Mouse (Mus musculus) liver, adult (tissue): ENCODE data around the gene Gstm4.

ENCODE experiments used
- GATA4 ChIP-seq: IDR thresholded peaks from 2 replicates; pipeline ENCODE4 v1.6.1; 2014; ENCODE audit warnings: mild to moderate bottlenecking, low read length; ENCODE audit not compliant: insufficient replicate concordance

Gene Gstm4

DNA sequence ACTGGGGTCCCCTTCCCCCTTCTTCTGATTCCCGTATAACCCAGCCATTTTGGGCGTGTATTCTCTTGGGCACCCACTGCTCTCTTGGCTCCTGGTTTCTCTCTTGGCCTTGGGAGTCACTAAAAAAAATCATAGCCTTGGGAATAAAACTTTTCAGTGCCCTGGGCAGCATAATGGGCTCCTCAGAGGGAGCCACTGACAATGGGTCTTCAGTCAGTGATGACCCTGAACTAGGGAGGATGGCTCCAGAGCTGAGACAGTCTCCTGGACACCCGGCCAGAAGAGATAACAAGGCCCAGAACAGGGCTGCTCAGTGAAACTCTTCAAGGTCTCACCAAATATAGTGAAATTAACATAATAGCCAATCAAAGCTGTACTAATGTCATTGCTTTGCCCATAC, 46.1 kb downstream of the Gstm4 start:
- TF ChIP-seq GATA4 = no peak

DNA sequence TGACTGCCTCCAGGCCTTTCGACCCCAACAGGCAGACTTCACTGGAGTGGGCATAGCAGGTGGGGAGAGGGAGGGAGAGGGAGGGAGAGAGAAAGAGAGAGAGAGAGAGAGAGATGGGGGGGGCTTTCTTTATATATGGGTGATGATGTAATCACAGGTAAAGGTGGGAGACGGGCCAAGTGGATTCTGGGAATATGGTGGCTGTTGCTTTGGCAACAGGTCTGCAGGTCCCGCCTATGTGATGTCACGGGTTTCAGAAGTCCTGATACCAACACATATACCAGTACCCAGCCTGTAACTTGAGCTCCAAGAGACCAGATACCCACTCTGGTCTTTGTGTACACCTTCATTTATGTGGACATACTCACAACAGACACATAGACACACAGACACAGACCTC, 48.1 kb downstream of the Gstm4 start:
- no peak for TF ChIP-seq GATA4
